Mouse (Mus musculus): ENCODE data around the gene Eogt.
A peak's percentile ranks its signal among the peaks of the same experiment; 100 is the strongest.

Eogt gene

DNA sequence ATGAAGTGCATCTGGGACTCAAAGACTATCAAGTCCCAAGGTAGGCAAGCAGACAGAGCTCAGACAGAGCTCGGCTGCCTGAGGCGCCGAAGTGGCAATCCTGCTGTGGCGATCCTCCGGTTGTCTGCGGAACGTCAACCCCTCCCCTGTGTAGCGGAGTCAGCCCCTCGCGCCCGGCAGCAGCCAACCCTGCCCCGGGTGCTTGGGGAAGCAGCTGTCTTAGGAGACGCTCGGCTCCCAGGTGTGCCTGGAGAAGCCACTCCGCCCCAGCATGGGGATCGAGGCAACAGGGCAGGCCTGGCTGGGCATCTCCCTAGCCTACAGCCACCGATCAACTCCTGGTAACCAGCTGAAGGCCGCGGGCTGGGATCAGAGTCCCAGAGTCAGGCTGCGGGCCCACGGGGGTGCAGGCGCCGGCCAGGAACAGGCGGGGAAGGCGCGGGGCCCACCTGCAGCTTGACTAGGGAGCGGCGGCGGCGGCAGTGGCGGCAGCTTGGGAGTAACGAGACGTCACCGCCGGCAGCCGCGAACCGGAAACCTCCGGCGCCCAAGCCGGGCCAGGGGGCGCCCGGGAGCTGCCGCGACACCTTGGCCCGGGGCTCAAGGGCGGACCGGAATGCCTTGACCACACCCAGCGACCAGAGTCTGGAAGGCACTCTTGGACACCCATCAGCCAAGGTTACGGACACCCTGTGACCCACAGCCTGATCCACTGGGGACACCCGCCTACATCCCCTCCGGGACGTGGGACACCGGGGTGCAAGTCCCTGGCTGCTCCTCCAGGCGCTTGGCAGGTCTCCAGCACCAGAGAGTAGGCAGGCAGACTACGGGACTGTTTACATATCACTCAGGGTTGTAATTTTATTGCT, at the start of gene Eogt:
Gene Eogt (minus strand): TSS at position 800 of the 869 bp plus-strand sequence.
- DNase-seq (ENCODE audit: low spot score) = peak; percentile 90

- peak; percentile 26 for DNase-seq (ENCODE audit: low spot score)
These were observed 30.4 kb upstream of the Eogt start for GRCm38 (mm10) chr6:97179367-97179828.

DNA sequence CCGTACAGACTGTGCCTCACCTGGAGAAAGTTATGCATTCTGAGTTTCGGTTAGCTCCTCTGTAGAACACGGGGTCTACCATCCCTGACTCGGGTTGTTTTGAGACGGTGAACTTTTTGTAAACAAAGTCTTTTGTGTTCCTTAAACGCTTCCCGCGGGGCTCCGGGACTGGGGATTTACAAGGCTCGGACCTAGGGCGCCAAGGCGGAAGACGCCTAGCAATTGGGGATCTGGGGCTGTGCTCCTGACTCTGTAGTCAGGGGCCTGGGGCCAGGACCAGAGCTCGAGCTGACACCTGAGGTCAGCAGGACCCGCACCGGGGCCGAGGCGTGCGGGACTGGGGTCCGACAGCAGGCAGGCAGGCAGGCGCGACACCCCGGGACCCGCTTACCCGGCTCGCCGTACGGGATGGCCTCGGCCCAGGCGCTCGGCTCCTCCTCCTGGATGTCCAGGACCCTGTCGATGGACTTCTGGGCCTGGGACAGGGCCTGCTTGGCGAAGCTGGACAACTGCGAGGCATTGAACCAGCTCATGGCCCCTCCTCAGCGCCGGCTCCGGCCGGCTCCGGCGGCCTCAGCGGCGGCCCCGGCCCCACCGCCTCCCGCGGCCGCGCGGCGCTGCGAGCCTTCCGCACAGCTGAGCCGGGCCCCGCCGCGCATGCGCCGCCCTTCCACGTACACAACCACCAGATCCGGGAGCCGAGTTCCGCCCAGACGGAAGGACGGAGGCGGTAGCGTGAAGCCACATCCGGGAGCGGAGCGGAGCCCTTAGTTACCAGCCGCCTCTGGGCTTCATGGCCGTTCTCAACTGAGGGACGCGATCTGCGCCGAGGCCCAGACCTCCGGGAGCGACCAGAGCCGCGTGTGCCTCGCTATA, 29.7 kb upstream of the Eogt start, which contains the start of gene Tmf1:
Gene Tmf1 (minus strand): TSS at position 632 of the 876 bp plus-strand sequence.
- peak; percentile 97 for DNase-seq (ENCODE audit: low spot score)

DNA sequence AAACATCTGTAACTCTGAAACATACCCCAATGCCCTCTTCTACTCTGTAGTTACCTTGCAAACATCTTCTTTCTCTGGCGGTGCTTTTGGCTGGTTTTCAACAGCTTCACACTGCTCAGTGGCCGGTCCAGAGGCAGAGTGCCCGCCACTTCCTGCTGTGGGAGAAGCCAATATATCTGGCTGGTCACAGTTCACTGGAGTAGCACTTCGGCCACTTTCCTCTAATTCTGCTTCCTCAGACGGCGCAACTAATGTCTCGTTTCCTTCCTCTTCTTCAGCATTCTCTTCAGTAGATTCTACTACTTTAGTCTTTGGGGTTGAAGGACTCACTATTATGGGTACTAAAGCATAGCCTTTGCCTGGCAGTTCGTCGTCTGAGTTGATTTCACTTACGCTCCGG, 26.7 kb upstream of the Eogt start:
- peak; percentile 21 for DNase-seq (ENCODE audit: low spot score)

- DNase-seq (ENCODE audit: low spot score) = no peak
These were observed 1.2 kb upstream of the Eogt start for GRCm38 (mm10) chr6:97150156-97150555.

DNA sequence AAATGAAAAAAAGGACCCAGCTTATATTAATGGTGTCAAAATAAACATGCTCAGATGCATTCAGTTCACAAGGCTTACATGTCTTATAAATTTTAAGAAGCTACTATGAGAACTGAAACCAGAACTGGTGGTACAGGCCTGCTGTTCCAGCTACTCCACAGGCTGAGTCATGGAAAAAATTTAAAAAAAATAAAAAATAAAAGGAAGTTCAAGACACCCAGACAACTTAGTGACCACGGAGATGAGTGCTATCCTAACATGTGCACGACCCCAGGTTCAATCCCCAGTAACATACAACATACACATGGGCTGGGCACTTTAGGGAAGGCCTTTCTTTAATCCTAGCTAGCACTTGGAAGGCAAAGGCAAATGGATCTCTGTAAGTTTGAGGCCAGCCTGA, 739 bp upstream of the Eogt start:
- no peak for DNase-seq (ENCODE audit: low spot score)

- DNase-seq (ENCODE audit: low spot score) = peak; percentile 35
These were observed 1.1 kb downstream of the Eogt start for GRCm38 (mm10) chr6:97147755-97148382.

DNA sequence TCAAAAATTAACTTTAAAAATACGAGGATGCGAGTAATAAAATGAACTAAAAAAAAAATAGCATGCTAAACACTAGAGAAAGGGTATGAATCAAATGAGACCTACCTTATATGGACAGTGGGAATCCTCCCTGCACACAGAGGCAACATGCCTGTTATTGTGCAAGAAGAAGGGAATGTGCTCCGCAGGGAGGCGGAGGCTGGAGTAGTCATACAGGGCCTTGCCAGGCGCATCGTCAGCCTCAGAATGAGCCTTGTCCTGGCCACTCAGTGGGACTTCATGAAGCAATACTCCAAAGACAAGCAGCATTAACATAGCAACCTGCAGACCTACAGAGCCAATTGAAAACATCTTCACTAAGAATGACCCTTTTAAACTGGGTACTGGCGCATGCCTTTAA, 3.8 kb downstream of the Eogt start:
- DNase-seq (ENCODE audit: low spot score) = peak; percentile 82

GRCm38 (mm10) chr6:97144359-97144758, 4.6 kb downstream of the Eogt start:
- DNase-seq (ENCODE audit: low spot score) = peak; percentile 76

DNA sequence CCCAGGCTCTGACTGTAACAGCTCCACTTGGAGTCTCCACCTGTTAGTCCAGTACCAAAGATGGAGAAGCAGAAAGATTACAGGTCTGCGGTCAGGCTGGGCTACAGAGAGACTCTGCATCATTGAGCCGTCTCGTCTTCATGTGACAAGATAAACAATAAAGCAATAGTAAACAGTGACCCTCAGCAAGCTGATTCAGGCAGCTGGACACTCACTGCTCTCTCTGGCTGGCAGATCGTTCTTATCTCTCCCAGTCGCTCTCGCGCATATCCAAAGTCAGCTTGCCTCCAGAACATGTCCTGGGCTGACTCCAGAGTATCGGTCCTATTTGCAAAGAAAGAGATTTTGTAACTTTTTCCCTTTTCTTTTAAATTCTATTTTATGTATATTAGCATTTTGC, 6.4 kb downstream of the Eogt start:
- no peak for DNase-seq (ENCODE audit: low spot score)

DNA sequence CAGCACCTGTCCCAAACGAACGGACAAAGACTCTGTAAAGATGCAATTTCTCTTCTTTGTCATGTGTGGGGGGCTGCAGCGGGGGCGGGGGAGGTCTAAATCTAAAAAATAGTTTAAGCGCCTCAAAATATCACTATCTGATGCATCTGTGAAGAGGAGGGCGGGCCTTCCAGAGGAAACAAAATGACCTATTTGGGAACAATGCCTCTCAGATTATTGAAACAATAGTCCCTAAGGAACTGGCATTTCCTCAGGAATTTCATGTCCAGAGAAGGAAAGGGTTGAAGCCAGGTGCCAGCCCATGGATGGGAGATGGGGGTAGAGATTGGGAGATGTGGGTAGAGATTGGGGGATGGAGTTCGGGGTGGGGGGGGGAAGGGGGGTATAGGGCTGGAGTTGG, 7.2 kb downstream of the Eogt start:
- DNase-seq (ENCODE audit: low spot score) = no peak

DNA sequence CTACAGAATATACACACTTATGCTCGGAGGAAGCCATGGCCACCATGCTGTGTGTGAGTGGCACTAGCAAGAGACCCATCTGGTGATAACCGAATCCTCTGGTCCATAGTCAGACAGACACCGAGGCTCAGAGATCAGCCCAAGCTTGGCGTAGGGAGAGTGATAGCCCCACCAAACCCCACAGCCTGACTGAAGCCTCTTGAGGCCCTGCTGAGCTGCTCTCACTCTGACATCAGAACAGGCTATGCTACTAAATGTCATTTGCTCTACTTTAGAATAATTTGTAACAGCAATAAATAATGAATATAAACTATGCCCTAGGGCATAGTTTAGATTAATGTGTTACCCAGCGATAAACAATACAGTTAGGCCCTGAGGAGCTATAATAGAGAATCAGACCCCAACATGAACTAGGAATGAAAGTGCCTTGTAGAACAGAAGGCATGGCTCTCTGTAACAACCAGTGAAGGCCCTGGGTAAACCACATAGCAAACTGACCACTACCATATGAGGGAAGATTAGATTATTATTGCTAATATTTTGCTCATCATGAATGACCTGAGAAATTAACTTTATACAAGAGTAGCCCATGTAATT, 16.2 kb downstream of the Eogt start:
- DNase-seq (ENCODE audit: low spot score) = no peak

DNA sequence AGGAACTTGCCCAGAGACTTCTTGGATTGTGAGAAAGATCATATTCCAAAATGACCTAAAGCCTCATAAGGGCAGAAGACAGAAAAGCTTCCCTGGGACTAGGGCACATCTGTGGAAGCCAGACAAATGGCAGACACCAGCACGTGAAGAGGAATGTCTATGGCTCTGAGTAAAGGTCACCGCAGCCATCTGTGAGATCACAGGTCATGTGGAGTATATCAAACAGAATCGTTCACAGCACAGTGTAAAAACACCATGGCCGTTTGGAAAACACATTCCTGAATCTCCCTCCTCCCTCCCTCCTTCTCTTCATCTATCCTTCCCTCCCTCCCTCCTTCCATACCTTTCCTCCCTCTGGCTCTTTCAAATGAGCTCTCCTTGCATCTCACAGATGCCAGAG, 17.2 kb downstream of the Eogt start:
- DNase-seq (ENCODE audit: low spot score) = no peak

DNA sequence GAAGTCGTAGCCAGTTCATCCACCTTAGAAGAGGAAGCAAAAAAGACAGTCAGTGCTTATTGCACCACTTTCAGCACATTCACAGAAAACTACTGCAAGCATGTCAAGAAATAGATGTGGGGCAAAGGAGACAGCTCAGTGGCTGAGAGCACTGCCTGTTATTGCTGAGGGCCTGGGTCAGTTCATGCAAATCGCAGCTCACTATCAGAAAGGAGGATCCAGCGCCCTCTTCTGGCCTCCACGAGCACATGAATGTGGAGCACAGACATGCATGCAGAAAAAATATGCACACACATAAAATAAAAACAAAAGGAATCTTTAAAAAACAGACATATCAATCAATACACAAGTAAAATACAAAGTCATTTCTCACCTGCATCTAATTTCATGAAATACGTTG, 18.0 kb downstream of the Eogt start:
- DNase-seq (ENCODE audit: low spot score) = no peak

GRCm38 (mm10) chr6:97124336-97125010, 24.5 kb downstream of the Eogt start:
- DNase-seq (ENCODE audit: low spot score) = no peak

- no peak for DNase-seq (ENCODE audit: low spot score)
These were observed 28.1 kb downstream of the Eogt start for GRCm38 (mm10) chr6:97120922-97121321.

DNA sequence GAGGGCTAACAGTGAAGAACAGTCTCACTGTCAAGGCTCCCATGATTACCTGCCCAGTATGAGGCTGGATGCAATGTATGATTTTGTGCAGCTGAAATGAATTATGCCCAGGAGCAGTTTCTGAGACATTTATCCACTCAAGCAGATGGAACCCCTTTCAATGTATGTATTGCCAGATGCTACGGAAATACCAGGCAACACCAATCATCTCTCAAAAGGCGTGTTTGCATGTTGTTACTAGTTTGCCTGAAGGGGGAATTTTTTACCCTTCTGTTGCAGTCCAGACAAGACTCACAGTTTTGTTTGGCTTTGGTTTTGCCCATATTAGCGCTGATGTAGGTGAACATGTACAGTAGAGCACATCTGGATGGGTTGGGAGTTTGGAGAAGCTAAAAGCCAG, 30.7 kb downstream of the Eogt start:
- no peak for DNase-seq (ENCODE audit: low spot score)

DNA sequence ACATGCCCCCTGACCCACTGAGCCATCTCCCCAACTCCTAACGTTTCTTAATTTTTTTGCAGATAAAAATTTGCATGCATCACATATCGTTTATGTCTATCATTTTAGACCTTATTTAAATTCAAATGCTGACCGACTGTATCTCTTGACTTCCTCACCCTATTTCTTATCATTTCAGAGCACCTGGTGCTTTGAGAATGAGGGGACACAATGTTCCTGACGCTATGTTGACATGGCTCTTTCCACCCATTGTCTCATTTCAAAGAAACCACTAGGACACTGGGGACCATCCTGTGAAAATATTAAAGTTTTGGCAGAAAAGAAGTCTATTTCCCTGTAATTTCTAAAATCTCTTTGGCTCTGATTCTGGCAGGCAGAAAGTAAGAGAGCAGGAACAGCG, 32.1 kb downstream of the Eogt start:
- DNase-seq (ENCODE audit: low spot score) = no peak

DNA sequence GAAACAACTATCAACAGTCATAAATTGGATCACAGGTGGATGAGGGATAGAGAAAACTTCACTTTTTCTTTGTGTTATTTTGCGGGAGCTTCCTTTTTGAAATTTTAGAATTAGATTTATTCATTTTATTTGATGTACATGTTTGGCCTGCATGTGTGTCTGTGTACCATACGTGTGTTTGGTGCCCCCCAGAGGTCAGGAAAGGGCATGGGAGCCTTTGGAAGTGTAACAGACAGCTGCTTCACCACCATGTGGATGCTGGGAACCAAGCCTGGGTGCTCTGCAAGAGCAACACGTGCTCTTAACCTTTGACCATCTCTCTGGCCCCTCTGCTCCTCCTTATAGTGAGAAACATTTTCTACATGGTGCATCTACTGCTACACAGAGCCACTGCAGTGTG, 34.2 kb downstream of the Eogt start:
- DNase-seq (ENCODE audit: low spot score) = no peak

GRCm38 (mm10) chr6:97112177-97112576, 36.8 kb downstream of the Eogt start:
- no peak for DNase-seq (ENCODE audit: low spot score)

DNA sequence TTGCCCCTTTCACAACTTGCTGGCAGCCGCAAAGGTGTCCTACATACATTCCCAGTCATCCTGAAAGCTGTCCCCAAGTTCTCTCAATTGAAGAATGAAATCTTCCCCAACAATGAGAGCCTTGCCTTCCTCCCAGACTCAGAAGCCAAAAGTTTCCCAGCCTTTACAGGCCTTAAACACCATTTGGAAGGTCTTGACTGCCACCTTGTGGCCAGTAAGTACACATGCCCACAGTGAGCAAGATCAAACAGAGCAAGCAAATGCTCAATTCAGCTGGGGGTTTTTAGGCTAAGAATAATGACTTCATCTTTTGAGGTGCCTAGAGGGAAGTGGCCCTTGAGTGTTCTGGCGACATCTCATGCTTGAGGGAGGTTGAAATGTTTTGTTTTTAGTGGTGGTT, 42.2 kb downstream of the Eogt start:
- peak; percentile 42 for DNase-seq (ENCODE audit: low spot score)
